Mouse (Mus musculus) midbrain, embryonic 15.5 days (tissue): ENCODE measurements around the gene Cant1. TPM values are rescaled to one million over a fixed set of nuclear protein-coding genes. Genes with fewer than 3 reads are reported as not detected.

ENCODE experiments used
- ATAC-seq: fragments of 200-750 bp; cut with Nextera tagmentation; replicated peaks from 2 replicates; pipeline ENCODE4 v1.8.0; 2017; ENCODE audit warnings: moderate TSS enrichment
- H3K27ac ChIP-seq: fragments of 300-500 bp; sonication (generic); 2 replicates; pipeline ENCODE4 v1.5.1; 2015; ENCODE audit warnings: mild to moderate bottlenecking, inconsistent platforms
- H3K27me3 ChIP-seq: fragments of 300-500 bp; sonication (generic); replicated peaks from 2 replicates; pipeline ENCODE4 v1.6.1; 2015; ENCODE audit warnings: inconsistent platforms
- H3K36me3 ChIP-seq: fragments of 300-500 bp; sonication (generic); replicated peaks from 2 replicates; pipeline ENCODE4 v1.6.1; 2015; ENCODE audit warnings: inconsistent platforms
- H3K4me1 ChIP-seq: fragments of 300-500 bp; sonication (generic); 2 replicates; pipeline ENCODE4 v1.6.1; 2015; ENCODE audit warnings: inconsistent platforms
- H3K4me2 ChIP-seq: fragments of 300-500 bp; sonication (generic); 2 replicates; pipeline ENCODE4 v1.6.1; 2015; ENCODE audit warnings: inconsistent platforms, mild to moderate bottlenecking, moderate library complexity
- H3K4me3 ChIP-seq: fragments of 300-500 bp; sonication (generic); 2 replicates; pipeline ENCODE4 v1.5.1; 2015; ENCODE audit warnings: mild to moderate bottlenecking, inconsistent platforms
- H3K9ac ChIP-seq: fragments of 300-500 bp; sonication (generic); 2 replicates; pipeline ENCODE4 v1.6.1; 2015; ENCODE audit warnings: mild to moderate bottlenecking, inconsistent platforms
- H3K9me3 ChIP-seq: fragments of 300-500 bp; sonication (generic); 2 replicates; pipeline ENCODE4 v1.6.1; 2016; ENCODE audit warnings: inconsistent platforms
- WGBS: fragments of 180-500 bp; shearing (Covaris S2); methylation state at CpG from one replicate; pipeline ENCODE4 v1.1.7; 2015; ENCODE audit warnings: mixed read lengths; 5-methylcytosine and 5-hydroxymethylcytosine counted together
- polyA plus RNA-seq: library from polyadenylated mRNA; unstranded; fragments of >200 nt; fragmentation: Nextera tagmentation; extraction: Ambion mirVana; gene quantifications from 2 replicates; pipeline ENCODE4 v1.2.1, GENCODE M21; 2015

Cant1 gene
- polyA plus RNA-seq, 1 experiment from 2014 or later, result 30.6 TPM

DNA sequence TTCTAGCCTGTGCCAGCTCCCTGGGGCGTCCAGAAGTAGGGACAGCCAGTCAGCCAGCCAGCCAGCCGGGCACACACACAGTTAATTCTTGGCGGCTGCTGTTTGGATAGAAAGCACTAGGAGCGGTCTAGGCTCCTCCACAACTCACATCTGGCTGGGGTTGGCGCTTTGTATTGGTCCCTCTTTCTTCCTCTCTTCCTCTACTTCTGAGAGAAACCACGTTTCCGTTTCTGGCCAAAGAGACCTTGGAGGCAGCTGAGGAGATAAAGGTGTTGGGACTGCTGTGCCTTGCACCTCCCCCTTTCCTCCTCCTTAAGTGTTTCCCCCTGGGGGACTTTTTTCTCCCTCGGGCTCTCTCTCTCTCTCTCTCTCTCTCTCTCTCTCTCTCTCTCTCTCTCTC is 9.1 kb upstream of the Cant1 start, which contains the start of gene C1qtnf1:
Gene C1qtnf1, plus strand, starts transcription at position 218 of the 400 bp plus-strand sequence.
- H3K36me3 ChIP-seq, result no peaks in the 10 kb centered on the region
- H3K9me3 ChIP-seq, result no peaks in the 10 kb centered on the region
- no peak for ATAC-seq

DNA sequence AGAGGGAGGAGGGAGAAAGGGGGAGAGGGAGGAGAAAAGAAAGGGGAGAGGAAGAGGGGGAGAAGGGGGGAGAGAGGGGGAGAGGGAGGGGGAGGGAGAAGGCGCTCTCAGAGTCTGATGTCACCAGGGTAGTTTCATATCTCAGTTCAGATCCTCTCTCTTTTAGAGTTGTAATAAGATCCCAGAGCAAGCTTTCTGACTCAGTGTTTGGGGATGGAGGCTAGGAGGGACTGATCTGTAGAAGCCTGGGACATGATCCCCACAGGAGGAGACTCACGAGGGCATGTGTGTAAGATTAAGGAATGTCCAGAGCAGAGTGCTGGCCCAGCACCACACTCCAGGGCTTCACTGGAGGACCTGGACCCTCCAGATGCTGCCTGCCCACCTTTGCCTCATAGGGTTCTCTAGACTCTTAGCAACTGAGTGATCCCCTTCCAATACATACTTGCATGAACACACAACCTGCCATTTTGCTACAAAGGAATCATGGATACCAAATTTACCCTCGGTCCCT is 8.4 kb upstream of the Cant1 start:
- Histone ChIP-seq H3K4me2 (no peak overlapping the region), H3K4me3 (no peak overlapping the region), H3K27me3 (no peaks in the 10 kb centered on the region; the same call in 1 of the 2 replicates), H3K4me1 (peaks cover 35% of the 10 kb centered on the region), H3K36me3 (no peaks in the 10 kb centered on the region), H3K9ac (no peak overlapping the region), H3K9me3 (no peaks in the 10 kb centered on the region), H3K27ac (no peak overlapping the region)
- ATAC-seq, result no peak
- 39% methylated on average over 3 of the region's 3 CpGs for WGBS

More for the DNA sequence above, 9.1 kb upstream of the Cant1 start, which contains the start of gene C1qtnf1:
- no peaks in the 10 kb centered on the region for H3K27me3 ChIP-seq
- 4% methylated on average over 8 of the region's 8 CpGs for WGBS
- peak within 1 kb of the TSS; percentile 25 for H3K4me3 ChIP-seq
- peak within 1 kb of the TSS; percentile 39 for H3K4me2 ChIP-seq
- H3K27ac ChIP-seq, result peak within 1 kb of the TSS; percentile 51; the same call in 1 of the 2 replicates
- peaks cover 35% of the 10 kb centered on the region for H3K4me1 ChIP-seq
- H3K9ac ChIP-seq, result 0 out of 2 replicates have a peak within 1 kb of the TSS, but pooled peaks have one; percentile 0

DNA sequence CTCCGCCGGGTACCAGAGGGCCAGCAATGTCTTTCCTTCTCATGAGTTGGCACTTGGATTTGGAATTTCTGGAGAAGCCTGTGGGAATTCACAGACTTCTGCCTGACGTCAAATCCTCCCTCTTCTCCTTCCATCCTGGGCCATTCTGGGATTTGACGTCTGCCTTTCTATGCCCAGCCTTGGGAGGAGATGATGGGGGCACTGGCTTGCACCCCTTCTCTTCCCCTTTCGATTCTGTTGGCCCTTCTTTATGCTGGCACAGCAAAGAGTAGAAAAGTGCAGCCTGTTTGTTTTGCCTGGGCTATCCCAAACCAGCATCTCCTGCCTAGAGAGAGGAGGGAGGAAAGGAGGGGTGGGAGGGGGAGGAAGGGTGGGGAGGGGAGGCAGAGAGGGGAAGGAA is 7.9 kb upstream of the Cant1 start:
- 79% methylated on average over 5 of the region's 5 CpGs for WGBS
- no peak for ATAC-seq
- H3K4me2 ChIP-seq, result no peak overlapping the region
- no peak overlapping the region for H3K9ac ChIP-seq
- peaks cover 35% of the 10 kb centered on the region for H3K4me1 ChIP-seq
- no peak overlapping the region for H3K27ac ChIP-seq
- no peaks in the 10 kb centered on the region for H3K36me3 ChIP-seq
- H3K9me3 ChIP-seq, result no peaks in the 10 kb centered on the region
- no peaks in the 10 kb centered on the region; the same call in 1 of the 2 replicates for H3K27me3 ChIP-seq
- H3K4me3 ChIP-seq, result no peak overlapping the region

DNA sequence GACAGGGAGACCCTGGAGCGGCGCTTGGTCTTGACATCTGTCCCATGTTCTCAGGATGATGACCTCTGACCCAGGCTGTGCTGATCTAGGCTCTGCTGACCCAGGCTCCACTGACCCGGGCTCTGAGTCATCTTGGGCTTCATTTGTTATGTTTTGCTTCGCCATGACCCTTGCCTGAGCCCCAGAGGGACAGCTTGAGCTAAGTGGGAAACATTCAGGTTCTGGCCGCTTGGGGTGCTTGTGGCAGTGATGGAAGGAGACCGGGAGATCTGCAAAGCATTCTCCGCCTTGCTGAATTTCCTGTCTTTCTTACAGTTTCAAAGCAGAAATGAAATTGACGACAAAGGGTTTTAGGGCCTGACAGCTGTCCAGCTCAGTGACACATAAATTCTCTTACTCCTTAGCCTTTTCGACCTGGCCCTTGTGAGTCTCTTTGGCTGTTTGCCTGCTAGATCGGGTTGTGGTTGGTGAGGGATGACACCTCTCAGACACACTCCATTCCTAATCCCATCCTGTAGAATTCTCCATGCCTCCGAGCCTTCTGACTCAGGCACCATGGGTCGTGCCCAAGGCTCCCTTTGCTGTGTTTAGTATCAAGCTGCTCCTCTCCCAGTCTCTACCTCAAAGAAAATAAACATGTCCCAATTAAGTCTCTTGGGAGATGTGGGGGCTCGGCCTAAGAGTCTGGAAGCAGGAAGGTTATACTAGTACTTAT is 5.9 kb upstream of the Cant1 start:
- no peaks in the 10 kb centered on the region for H3K36me3 ChIP-seq
- ATAC-seq, result no peak
- no peaks in the 10 kb centered on the region for H3K9me3 ChIP-seq
- H3K27me3 ChIP-seq, result no peaks in the 10 kb centered on the region; the same call in 1 of the 2 replicates
- no peak overlapping the region for H3K9ac ChIP-seq
- no peak overlapping the region for H3K4me3 ChIP-seq
- peaks cover 31% of the 10 kb centered on the region for H3K4me1 ChIP-seq
- WGBS, result 72% methylated on average over 13 of the region's 13 CpGs
- H3K4me2 ChIP-seq, result no peak overlapping the region
- H3K27ac ChIP-seq, result no peak overlapping the region

DNA sequence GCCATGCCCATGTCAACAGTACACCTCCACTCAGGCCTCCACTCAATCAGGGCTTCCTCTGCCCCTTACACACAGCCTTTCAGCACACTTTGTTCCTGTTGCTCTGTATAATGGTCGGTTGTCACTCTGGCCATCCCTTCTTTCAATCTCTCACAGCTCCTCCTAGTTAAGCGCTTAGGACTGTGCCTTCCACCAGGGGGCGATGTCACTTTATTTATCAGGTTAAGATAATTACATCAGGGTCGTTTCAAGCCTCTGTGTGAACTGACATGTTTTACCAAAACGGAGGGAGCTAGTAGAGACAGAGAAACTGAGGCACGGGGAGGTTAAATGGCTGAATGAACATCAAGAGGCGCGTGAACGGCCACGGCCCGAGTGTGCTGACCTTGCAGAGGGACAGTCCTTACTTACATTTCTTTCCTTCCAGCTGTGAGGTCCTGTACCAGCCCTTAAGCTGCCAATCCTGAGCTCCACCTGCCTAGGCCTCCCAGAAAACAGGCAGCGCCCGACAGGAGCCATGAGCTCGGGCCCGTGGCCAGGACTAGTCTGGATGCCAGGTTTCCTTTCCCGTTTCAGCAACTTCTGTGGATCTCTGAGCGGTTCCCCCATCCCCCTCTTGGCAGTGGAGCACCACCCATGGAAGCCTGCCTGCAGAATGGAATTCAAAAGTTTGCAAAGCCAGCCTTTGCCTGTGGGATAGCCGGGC is 4.5 kb upstream of the Cant1 start:
- Histone ChIP-seq H3K9me3 (no peaks in the 10 kb centered on the region), H3K9ac (0 out of 2 replicates have a peak overlapping the region, but pooled peaks have one; percentile 22), H3K27me3 (no peaks in the 10 kb centered on the region; the same call in 1 of the 2 replicates), H3K27ac (peak overlapping the region; percentile 60), H3K36me3 (no peaks in the 10 kb centered on the region), H3K4me1 (peaks cover 30% of the 10 kb centered on the region), H3K4me2 (peak overlapping the region; percentile 37), H3K4me3 (no peak overlapping the region)
- ATAC-seq, result 0 out of 2 replicates have a peak, but pooled peaks have one; percentile 3
- WGBS, result 5% methylated on average over 18 of the region's 18 CpGs

DNA sequence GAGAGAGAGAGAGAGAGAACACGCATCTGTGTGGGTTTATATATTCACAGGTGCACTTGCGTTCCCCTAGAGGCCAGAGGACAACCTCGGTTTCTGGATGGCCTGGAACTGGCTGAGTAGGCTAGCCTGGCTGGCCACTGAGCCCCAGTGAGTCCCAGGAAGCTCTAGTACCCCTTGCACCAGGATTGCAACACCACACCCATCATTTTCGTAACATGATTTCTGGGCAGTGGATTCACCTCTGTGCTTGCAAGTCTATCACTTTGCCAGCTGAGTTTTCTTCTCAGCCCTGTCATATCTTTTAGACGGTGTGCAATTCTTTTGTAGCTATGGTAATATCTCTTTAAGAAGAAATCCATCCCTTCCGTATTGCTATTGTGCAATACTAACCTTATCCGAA is 1.4 kb upstream of the Cant1 start:
- Histone ChIP-seq H3K27ac (no peak overlapping the region), H3K9ac (no peak overlapping the region), H3K27me3 (no peaks in the 10 kb centered on the region; the same call in 1 of the 2 replicates), H3K4me1 (peaks cover 46% of the 10 kb centered on the region), H3K36me3 (no peaks in the 10 kb centered on the region), H3K4me3 (no peak overlapping the region), H3K9me3 (no peaks in the 10 kb centered on the region), H3K4me2 (no peak overlapping the region)
- 79% methylated on average over 7 of the region's 7 CpGs for WGBS
- ATAC-seq, result no peak

DNA sequence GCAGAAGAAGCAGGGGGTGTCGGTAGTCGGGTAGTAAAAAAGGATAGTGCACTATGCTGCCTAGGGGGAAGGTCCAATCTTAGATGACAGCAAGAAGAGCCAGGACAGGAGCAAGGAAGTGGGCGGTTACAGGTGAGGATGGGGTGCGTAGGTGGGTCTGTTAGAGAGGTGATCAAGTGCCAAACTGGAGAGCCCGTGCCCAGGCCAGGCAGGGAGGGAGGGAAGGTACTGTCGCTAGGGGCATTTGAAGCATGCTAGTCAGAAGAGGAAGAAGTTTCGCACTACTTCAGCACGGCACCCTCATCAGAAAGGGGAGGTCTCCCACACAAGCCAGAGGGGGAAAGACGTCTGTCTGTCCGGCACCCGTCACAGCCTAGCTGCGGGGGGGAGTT is 448 bp downstream of the Cant1 start:
- peaks cover 36% of the 10 kb centered on the region for H3K4me1 ChIP-seq
- H3K27me3 ChIP-seq, result no peaks in the 10 kb centered on the region; the same call in 1 of the 2 replicates
- peak overlapping the region; percentile 78 for H3K4me2 ChIP-seq
- H3K27ac ChIP-seq, result peak overlapping the region; percentile 70
- ATAC-seq, result no peak; the same call in none of the 2 replicates
- H3K9ac ChIP-seq, result peak overlapping the region; percentile 94
- H3K36me3 ChIP-seq, result no peaks in the 10 kb centered on the region
- WGBS, result 6% methylated on average over 12 of the region's 12 CpGs
- H3K4me3 ChIP-seq, result peak overlapping the region; percentile 79
- H3K9me3 ChIP-seq, result no peaks in the 10 kb centered on the region

DNA sequence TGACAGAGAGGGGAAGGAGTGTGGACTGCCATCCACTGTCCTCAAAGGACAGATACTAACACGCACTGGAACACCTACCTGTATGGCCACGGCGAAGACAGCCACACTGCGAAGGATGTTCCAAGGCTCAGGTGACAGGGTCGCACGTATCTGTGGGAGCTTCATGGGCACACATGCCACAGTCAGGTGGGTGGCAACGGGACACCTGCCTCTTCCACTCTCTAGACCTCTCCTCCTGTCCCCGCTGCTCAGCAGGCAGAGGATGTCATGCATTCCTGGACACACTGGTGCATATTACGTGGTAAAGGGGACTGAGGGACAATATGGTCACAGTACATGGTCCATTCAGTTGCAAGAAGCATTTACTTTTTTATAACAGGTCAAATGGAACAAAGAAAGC is 1.4 kb downstream of the Cant1 start:
- Histone ChIP-seq H3K4me3 (peak overlapping the region; percentile 79; the same call in 1 of the 2 replicates), H3K4me2 (peak overlapping the region; percentile 78), H3K9me3 (no peaks in the 10 kb centered on the region), H3K27me3 (no peaks in the 10 kb centered on the region; the same call in 1 of the 2 replicates), H3K27ac (no peak overlapping the region), H3K9ac (peak overlapping the region; percentile 94; the same call in 1 of the 2 replicates), H3K4me1 (peaks cover 34% of the 10 kb centered on the region), H3K36me3 (no peaks in the 10 kb centered on the region)
- ATAC-seq, result no peak
- WGBS, result 93% methylated on average over 9 of the region's 9 CpGs

DNA sequence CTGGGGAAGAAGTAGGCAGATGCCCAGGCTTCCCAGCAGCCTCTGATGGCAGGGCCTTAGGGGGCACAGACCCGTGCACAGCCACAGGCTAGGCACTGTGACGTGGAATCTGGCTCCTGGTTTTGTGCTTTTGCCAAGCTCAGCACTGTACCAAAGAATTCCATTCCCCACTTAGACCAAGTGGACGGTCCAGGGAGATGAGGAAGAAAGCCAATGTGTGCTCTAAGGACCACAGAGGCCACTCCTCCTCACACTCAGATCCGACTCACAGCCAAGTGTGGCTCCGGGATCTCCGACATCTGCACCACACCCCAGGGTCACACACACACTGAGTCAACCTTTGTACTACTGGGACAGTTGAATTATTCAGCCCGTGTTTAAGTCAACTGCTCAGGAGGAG is 2.8 kb downstream of the Cant1 start:
- no peaks in the 10 kb centered on the region for H3K27me3 ChIP-seq
- no peak overlapping the region for H3K4me2 ChIP-seq
- H3K9ac ChIP-seq, result no peak overlapping the region
- H3K4me1 ChIP-seq, result peaks cover 34% of the 10 kb centered on the region
- WGBS, result 79% methylated on average over 7 of the region's 7 CpGs
- no peaks in the 10 kb centered on the region for H3K36me3 ChIP-seq
- ATAC-seq, result no peak
- H3K27ac ChIP-seq, result no peak overlapping the region
- no peaks in the 10 kb centered on the region for H3K9me3 ChIP-seq
- H3K4me3 ChIP-seq, result no peak overlapping the region

DNA sequence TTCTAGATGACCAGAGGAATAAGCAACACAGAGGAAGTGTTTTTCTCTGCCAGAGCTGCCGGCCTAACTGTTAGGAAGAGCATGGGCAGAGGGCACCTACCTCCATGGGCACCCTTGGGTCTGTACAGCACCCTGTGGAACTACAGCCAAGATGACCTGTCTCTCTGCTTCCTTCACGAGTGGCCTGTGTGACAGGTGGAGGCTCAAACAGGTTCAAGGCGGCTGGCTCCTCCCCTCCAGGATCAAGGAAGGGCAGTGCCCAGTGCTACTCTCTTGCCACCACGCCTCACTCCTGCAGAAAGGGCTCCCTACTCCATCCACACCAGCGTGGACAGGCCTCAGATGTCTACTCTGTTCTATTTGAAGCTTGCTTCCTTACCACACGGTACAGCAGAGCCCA is 3.3 kb downstream of the Cant1 start:
- Histone ChIP-seq H3K27ac (no peak overlapping the region), H3K9ac (no peak overlapping the region), H3K9me3 (no peaks in the 10 kb centered on the region), H3K27me3 (no peaks in the 10 kb centered on the region), H3K4me2 (no peak overlapping the region), H3K36me3 (no peaks in the 10 kb centered on the region; the same call in 1 of the 2 replicates), H3K4me3 (no peak overlapping the region), H3K4me1 (peaks cover 34% of the 10 kb centered on the region)
- 91% methylated on average over 6 of the region's 6 CpGs for WGBS
- ATAC-seq, result no peak

DNA sequence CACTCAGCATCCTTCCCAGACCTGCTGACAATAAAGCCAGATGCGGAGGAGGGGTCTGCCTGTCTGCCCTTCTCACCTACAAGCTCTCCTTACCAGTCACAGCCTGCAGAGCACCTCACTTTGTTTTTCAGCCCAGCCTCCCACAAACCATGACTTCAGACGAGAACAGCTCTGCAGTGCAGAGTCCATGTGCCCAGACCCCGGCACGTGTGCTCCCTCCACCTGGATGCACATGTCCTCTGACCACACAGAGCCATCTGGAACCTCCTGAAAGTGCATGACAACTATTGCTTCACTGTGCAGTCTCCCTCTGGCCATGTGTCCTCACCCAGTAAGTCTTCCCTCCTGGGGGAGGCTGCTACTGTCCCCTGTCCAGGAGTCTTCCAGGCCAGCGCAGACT is 4.6 kb downstream of the Cant1 start:
- Histone ChIP-seq H3K27me3 (no peaks in the 10 kb centered on the region), H3K9ac (no peak overlapping the region), H3K9me3 (no peaks in the 10 kb centered on the region), H3K36me3 (no peaks in the 10 kb centered on the region; the same call in 1 of the 2 replicates), H3K4me1 (peaks cover 29% of the 10 kb centered on the region), H3K4me2 (no peak overlapping the region), H3K27ac (no peak overlapping the region), H3K4me3 (no peak overlapping the region)
- WGBS, result 88% methylated on average over 5 of the region's 5 CpGs
- ATAC-seq, result no peak

DNA sequence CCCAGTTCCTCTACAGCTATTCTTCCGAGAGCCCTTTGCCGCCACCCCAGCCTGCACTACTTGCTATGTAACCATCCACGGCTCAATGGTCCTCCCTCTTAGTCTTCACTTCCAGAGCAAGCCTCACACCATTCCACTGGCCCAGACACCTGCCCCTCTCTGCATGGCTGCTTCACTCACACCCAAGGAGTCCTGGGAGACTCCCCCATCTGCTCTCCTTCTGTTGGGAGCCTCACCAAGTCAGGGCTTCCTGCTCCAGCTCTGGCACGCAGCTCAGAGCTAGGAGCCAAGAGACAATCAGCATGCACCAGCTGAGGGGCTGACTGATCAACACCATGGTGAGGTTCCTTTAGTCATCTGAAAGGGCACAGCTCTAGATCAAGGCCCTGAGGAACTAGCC is 5.8 kb downstream of the Cant1 start:
- Histone ChIP-seq H3K36me3 (no peaks in the 10 kb centered on the region; the same call in 1 of the 2 replicates), H3K4me2 (no peak overlapping the region), H3K27ac (no peak overlapping the region)

More for the DNA sequence above, 5.8 kb downstream of the Cant1 start:
- Histone ChIP-seq H3K4me1 (peaks cover 23% of the 10 kb centered on the region), H3K27me3 (no peaks in the 10 kb centered on the region), H3K4me3 (no peak overlapping the region), H3K9ac (no peak overlapping the region), H3K9me3 (no peaks in the 10 kb centered on the region)
- WGBS, result 91% methylated on average over 4 of the region's 4 CpGs
- ATAC-seq, result no peak
